Mouse (Mus musculus): ENCODE results near the gene Hist1h2ad. TPM values are rescaled to one million over a fixed set of nuclear protein-coding genes. Genes with fewer than 3 reads are reported as not detected.

Hist1h2ad gene
- polyA plus RNA-seq, 1 experiment from 2014 or later, result 4.2 TPM

DNA sequence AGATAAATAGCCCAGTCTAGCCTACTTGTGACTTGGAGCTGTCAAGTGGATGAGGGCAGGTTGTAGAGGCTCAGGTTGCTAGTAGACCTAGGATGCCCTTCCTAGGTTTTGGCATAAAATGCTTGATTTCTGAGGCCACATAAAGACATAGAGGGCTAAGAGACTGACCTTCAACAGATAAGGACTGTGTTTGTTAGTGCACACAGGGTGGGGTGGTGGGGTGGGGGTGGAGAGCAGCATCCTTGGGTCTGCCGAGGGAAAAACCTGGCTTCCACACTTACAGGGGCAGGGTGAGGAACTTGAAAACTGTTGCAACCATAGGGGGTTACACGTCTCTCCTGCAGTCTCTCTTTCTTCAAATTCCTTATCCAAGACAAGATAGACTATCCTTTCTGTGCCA is 21.0 kb downstream of the Hist1h2ad start:
- ATAC-seq (replicated peaks; ENCODE audit: low FRiP score, low TSS enrichment, low read depth) (no peak), DNase-seq (ENCODE audit: low spot score) (no peak)
- Histone ChIP-seq H3K27me3 (replicated peaks; ENCODE audit: control insufficient read depth, insufficient read depth, low read length) (no peaks in the 10 kb centered on the region), H3K9me3 (ENCODE audit: control insufficient read depth, low read length) (no peaks in the 10 kb centered on the region), H3K4me2 (ENCODE audit: low read length) (no peak overlapping the region), H3K27ac (ENCODE audit: low read depth) (no peak overlapping the region), H3K4me3 (ENCODE audit: low read depth, low read length) (no peak overlapping the region), H3K9ac (ENCODE audit: low read length) (no peak overlapping the region), H3K36me3 (ENCODE audit: control insufficient read depth, insufficient read depth, low read length) (no peaks in the 10 kb centered on the region), H3K4me1 (replicated peaks; ENCODE audit: control insufficient read depth, insufficient read depth, low read length) (no peaks in the 10 kb centered on the region)
- 75% methylated on average over 2 of the region's 2 CpGs for WGBS

DNA sequence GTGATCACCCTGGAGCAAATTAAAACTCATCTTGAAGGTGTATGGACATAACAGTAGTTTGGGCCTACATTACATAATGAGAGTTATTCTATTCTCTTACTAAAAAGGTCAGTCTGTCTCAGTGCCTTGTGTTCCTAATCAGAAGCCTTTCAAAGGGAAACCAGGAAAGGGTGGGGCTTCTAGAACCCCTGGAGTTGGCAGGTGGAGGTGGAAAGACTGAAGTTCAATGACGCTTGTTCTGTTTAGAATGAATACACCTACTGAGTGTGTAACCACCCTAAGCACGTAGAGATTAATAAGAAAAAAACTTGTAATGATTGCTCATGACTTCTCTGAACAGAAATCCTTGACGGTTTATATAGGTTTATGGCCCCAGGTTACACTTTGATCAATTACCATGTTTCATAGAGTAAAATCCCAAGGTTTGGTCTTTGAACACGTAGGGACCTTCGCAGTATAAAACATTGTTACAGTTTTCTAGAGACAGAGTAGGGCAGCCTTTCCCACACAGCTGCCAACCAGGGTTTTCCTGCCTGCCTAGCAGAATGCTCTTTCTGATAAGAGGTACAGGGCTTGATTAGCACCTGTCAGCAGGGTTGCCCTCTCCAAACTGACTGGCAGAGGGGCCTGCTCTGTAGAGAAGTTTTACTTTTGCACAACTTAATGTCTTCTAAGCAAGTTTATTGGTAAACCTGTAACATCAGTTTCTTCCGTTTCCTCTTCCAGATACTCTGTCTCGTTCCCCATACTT is 21.6 kb downstream of the Hist1h2ad start:
- no peaks in the 10 kb centered on the region for H3K36me3 ChIP-seq (ENCODE audit: control insufficient read depth, insufficient read depth, low read length)
- no peaks in the 10 kb centered on the region for H3K27me3 ChIP-seq (replicated peaks; ENCODE audit: control insufficient read depth, insufficient read depth, low read length)
- H3K4me3 ChIP-seq (ENCODE audit: low read depth, low read length), result no peak overlapping the region
- H3K9ac ChIP-seq (ENCODE audit: low read length), result no peak overlapping the region
- H3K4me2 ChIP-seq (ENCODE audit: low read length), result no peak overlapping the region
- 87% methylated on average over 7 of the region's 7 CpGs for WGBS
- no peak for ATAC-seq (replicated peaks; ENCODE audit: low FRiP score, low TSS enrichment, low read depth)
- DNase-seq (ENCODE audit: low spot score), result peak; percentile 39
- H3K9me3 ChIP-seq (ENCODE audit: control insufficient read depth, low read length), result no peaks in the 10 kb centered on the region
- no peaks in the 10 kb centered on the region for H3K4me1 ChIP-seq (replicated peaks; ENCODE audit: control insufficient read depth, insufficient read depth, low read length)
- no peak overlapping the region for H3K27ac ChIP-seq (ENCODE audit: low read depth)

DNA sequence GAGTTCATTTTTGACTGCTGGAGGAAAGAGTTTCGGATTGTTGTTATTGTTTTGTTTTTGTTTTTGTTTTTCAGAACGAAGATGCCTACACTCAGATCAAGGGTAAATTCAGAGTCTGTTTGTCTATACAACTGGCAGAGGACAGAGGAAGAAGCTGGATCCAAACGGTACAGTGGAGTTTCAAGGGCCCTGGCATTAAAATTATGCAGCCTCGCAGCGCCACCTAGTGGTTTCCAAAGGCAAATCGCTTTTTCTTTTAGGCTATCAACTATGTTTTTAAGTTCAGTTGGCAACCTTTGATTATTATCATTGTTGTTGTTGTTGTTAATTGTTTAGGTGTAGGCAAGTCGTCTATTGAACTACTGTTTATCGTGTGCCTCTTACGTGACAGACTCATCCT is 23.8 kb downstream of the Hist1h2ad start:
- Histone ChIP-seq H3K4me2 (ENCODE audit: low read length) (no peak overlapping the region), H3K27me3 (replicated peaks; ENCODE audit: control insufficient read depth, insufficient read depth, low read length) (no peaks in the 10 kb centered on the region), H3K27ac (ENCODE audit: low read depth) (no peak overlapping the region), H3K4me1 (replicated peaks; ENCODE audit: control insufficient read depth, insufficient read depth, low read length) (no peaks in the 10 kb centered on the region), H3K9me3 (ENCODE audit: control insufficient read depth, low read length) (no peaks in the 10 kb centered on the region), H3K4me3 (ENCODE audit: low read depth, low read length) (no peak overlapping the region), H3K36me3 (ENCODE audit: control insufficient read depth, insufficient read depth, low read length) (no peaks in the 10 kb centered on the region), H3K9ac (ENCODE audit: low read length) (no peak overlapping the region)
- 8% methylated on average over 9 of the region's 9 CpGs for WGBS
- DNase-seq (ENCODE audit: low spot score) (peak; percentile 87), ATAC-seq (replicated peaks; ENCODE audit: low FRiP score, low TSS enrichment, low read depth) (peak; percentile 64; the same call in 1 of the 2 replicates)

DNA sequence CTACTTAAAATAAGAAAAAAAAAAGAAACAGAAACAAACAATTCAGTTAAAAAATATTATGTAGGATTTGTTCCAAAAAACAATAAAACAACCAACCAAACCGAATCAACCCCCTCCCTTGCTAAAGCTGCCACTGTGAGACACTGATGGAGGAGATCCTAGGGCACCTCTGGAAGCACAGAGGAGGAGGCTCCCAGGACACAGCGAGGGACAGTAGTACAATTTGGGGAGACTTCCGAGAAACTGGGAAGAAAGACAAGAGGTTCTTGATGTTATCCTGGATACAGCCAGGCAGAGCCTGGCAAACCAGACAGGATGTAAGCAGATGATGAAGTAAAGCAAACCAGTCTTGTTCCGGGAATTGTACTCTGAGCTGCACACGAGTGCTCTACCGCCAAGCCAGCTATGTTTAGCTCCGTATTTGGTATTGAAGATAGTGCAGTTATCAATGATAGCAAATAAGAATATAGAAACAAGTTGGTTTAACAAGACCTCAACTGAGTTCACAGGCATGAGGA is 29.1 kb downstream of the Hist1h2ad start:
- Histone ChIP-seq H3K4me3 (ENCODE audit: low read depth, low read length) (no peak overlapping the region), H3K9ac (ENCODE audit: low read length) (no peak overlapping the region), H3K4me1 (replicated peaks; ENCODE audit: control insufficient read depth, insufficient read depth, low read length) (no peaks in the 10 kb centered on the region), H3K36me3 (ENCODE audit: control insufficient read depth, insufficient read depth, low read length) (no peaks in the 10 kb centered on the region), H3K27ac (ENCODE audit: low read depth) (no peak overlapping the region), H3K27me3 (replicated peaks; ENCODE audit: control insufficient read depth, insufficient read depth, low read length) (no peaks in the 10 kb centered on the region), H3K4me2 (ENCODE audit: low read length) (no peak overlapping the region), H3K9me3 (ENCODE audit: control insufficient read depth, low read length) (no peaks in the 10 kb centered on the region)
- ATAC-seq (replicated peaks; ENCODE audit: low FRiP score, low TSS enrichment, low read depth), result no peak
- WGBS, result 72% methylated on average over 7 of the region's 7 CpGs
- DNase-seq (ENCODE audit: low spot score), result no peak

DNA sequence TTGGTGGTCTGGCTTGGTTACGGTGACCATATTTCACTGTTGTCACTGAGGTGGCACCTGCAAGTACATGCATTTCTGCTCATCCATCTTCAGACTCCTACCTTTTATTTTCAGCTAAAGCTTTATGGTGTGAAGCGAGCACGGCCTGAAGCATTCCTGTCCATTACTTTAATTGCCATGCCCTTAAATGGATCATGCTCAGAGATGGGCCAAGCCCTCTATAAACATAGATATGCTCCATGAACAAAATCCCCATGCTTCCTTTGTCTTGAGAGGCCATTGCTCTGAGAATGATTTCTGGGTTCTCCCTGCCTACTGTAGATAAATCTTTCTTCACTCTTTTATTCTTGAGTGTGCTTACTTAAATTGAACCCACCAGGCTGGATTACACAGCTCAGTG is 30.3 kb downstream of the Hist1h2ad start:
- Histone ChIP-seq H3K9me3 (ENCODE audit: control insufficient read depth, low read length) (no peaks in the 10 kb centered on the region), H3K4me2 (ENCODE audit: low read length) (no peak overlapping the region), H3K27me3 (replicated peaks; ENCODE audit: control insufficient read depth, insufficient read depth, low read length) (no peaks in the 10 kb centered on the region), H3K4me1 (replicated peaks; ENCODE audit: control insufficient read depth, insufficient read depth, low read length) (no peaks in the 10 kb centered on the region), H3K36me3 (ENCODE audit: control insufficient read depth, insufficient read depth, low read length) (no peaks in the 10 kb centered on the region), H3K4me3 (ENCODE audit: low read depth, low read length) (no peak overlapping the region), H3K27ac (ENCODE audit: low read depth) (no peak overlapping the region), H3K9ac (ENCODE audit: low read length) (no peak overlapping the region)
- 85% methylated on average over 3 of the region's 3 CpGs for WGBS
- ATAC-seq (replicated peaks; ENCODE audit: low FRiP score, low TSS enrichment, low read depth), result no peak
- no peak for DNase-seq (ENCODE audit: low spot score)

DNA sequence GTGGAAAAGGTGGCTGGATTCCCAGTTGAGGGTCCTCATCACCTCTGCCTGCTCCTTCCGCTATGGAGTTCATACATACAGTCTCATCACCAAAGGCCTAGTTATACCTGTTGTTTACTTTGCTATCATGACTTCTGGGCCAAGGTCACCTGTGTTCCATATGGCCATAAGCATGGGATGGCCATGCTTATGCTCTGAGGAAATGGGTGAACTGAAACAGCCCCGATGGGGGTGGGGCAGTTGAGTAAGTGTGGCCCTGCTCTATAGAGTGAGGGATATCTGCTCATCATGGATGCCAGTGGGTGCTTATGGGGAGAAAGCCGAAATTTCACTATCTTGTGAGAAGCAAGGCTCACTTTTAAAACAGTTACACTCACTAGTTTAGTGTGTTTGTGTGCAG is 30.9 kb downstream of the Hist1h2ad start:
- no peaks in the 10 kb centered on the region for H3K36me3 ChIP-seq (ENCODE audit: control insufficient read depth, insufficient read depth, low read length)
- no peaks in the 10 kb centered on the region for H3K9me3 ChIP-seq (ENCODE audit: control insufficient read depth, low read length)
- WGBS, result 89% methylated on average over 3 of the region's 3 CpGs
- no peak for ATAC-seq (replicated peaks; ENCODE audit: low FRiP score, low TSS enrichment, low read depth)
- no peaks in the 10 kb centered on the region for H3K27me3 ChIP-seq (replicated peaks; ENCODE audit: control insufficient read depth, insufficient read depth, low read length)
- no peak overlapping the region for H3K4me2 ChIP-seq (ENCODE audit: low read length)
- H3K9ac ChIP-seq (ENCODE audit: low read length), result no peak overlapping the region
- no peaks in the 10 kb centered on the region for H3K4me1 ChIP-seq (replicated peaks; ENCODE audit: control insufficient read depth, insufficient read depth, low read length)
- no peak for DNase-seq (ENCODE audit: low spot score)
- H3K4me3 ChIP-seq (ENCODE audit: low read depth, low read length), result no peak overlapping the region
- no peak overlapping the region for H3K27ac ChIP-seq (ENCODE audit: low read depth)

DNA sequence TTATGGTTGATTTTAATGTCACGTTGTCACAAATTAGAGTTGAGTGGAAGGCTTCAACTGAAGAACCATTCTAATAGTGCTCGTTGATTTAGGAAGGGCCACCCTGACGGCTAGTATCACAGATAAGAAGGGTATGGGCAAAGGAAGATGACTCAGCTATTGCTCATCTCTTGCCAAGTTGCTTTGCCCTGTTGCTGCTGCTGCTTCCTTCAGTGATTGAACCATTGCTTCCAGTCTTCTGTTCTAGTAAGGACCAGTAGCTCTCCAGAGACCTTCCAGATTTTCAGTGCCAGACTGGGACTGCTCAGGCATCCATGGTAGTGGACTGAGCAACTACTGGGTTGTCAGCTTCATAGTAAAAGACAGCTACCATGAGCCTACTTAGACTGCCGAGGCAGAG is 35.0 kb downstream of the Hist1h2ad start:
- Histone ChIP-seq H3K4me2 (ENCODE audit: low read length) (no peak overlapping the region), H3K4me1 (replicated peaks; ENCODE audit: control insufficient read depth, insufficient read depth, low read length) (no peaks in the 10 kb centered on the region), H3K27ac (ENCODE audit: low read depth) (no peak overlapping the region), H3K9ac (ENCODE audit: low read length) (no peak overlapping the region), H3K36me3 (ENCODE audit: control insufficient read depth, insufficient read depth, low read length) (no peaks in the 10 kb centered on the region), H3K27me3 (replicated peaks; ENCODE audit: control insufficient read depth, insufficient read depth, low read length) (no peaks in the 10 kb centered on the region), H3K9me3 (ENCODE audit: control insufficient read depth, low read length) (no peaks in the 10 kb centered on the region), H3K4me3 (ENCODE audit: low read depth, low read length) (no peak overlapping the region)
- 84% methylated on average over 4 of the region's 4 CpGs for WGBS
- DNase-seq (ENCODE audit: low spot score), result no peak
- no peak for ATAC-seq (replicated peaks; ENCODE audit: low FRiP score, low TSS enrichment, low read depth)

DNA sequence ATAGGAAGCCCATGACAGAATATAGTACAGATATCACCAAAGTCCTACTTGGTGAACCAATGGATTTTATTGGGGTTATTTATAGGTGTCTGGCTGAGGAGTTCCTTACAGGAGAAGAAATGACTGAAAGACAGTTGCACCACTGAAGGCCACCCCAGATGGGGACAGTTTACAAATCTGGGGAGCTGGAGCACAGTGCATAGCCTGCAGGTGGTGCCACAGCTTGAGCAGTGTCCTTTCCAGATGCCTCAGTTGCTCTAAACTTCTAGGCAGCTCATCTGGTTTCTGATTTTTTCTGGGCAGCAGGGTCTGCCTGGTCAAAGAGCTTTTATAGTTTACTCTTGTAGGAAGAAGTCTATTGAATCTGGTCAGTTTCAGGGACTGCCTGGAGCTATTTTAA is 35.7 kb downstream of the Hist1h2ad start:
- H3K27ac ChIP-seq (ENCODE audit: low read depth), result no peak overlapping the region
- no peaks in the 10 kb centered on the region for H3K9me3 ChIP-seq (ENCODE audit: control insufficient read depth, low read length)

DNA sequence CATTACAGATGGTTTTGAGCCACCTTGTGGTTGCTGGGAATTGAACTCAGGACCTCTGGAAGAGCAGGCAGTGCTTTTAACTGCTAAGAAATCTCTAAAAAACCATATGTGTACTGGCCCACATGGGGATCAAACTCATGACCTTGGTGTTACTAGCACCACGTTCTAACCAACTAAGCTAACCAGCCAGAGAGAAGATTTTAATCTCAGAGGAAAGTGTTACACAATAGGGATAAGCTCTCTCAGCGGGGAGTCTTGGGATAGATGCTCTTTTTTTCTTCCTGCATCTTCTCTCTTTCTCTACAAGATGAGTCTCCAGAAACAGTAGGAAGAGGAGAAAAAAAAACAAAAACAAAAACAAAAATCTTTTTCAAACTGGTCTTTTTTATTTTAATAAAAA is 36.2 kb downstream of the Hist1h2ad start:
- H3K27ac ChIP-seq (ENCODE audit: low read depth), result no peak overlapping the region
- no peaks in the 10 kb centered on the region for H3K4me1 ChIP-seq (replicated peaks; ENCODE audit: control insufficient read depth, insufficient read depth, low read length)
- H3K9me3 ChIP-seq (ENCODE audit: control insufficient read depth, low read length), result no peaks in the 10 kb centered on the region
- H3K4me2 ChIP-seq (ENCODE audit: low read length), result no peak overlapping the region
- no peak overlapping the region for H3K4me3 ChIP-seq (ENCODE audit: low read depth, low read length)
- no peaks in the 10 kb centered on the region for H3K27me3 ChIP-seq (replicated peaks; ENCODE audit: control insufficient read depth, insufficient read depth, low read length)
- 70% methylated on average over 2 of the region's 2 CpGs for WGBS
- H3K9ac ChIP-seq (ENCODE audit: low read length), result no peak overlapping the region
- H3K36me3 ChIP-seq (ENCODE audit: control insufficient read depth, insufficient read depth, low read length), result no peaks in the 10 kb centered on the region
- DNase-seq (ENCODE audit: low spot score) (no peak), ATAC-seq (replicated peaks; ENCODE audit: low FRiP score, low TSS enrichment, low read depth) (no peak)

More for the DNA sequence above, 35.7 kb downstream of the Hist1h2ad start:
- H3K4me3 ChIP-seq (ENCODE audit: low read depth, low read length), result no peak overlapping the region
- no peaks in the 10 kb centered on the region for H3K4me1 ChIP-seq (replicated peaks; ENCODE audit: control insufficient read depth, insufficient read depth, low read length)
- DNase-seq (ENCODE audit: low spot score) (no peak), ATAC-seq (replicated peaks; ENCODE audit: low FRiP score, low TSS enrichment, low read depth) (no peak)
- H3K36me3 ChIP-seq (ENCODE audit: control insufficient read depth, insufficient read depth, low read length), result no peaks in the 10 kb centered on the region
- no peak overlapping the region for H3K9ac ChIP-seq (ENCODE audit: low read length)
- no peaks in the 10 kb centered on the region for H3K27me3 ChIP-seq (replicated peaks; ENCODE audit: control insufficient read depth, insufficient read depth, low read length)
- H3K4me2 ChIP-seq (ENCODE audit: low read length), result no peak overlapping the region

Measured in intestine, embryonic 14.5 days (tissue).